Mouse (Mus musculus) E14TG2a.4 (cell line): ENCODE measurements around the gene Ddx17.

ENCODE experiments used
- H3K27me3 ChIP-seq: 2 replicates; pipeline ENCODE4 v1.6.1; 2014; ENCODE audit warnings: low read length, control low read depth; ENCODE audit not compliant: insufficient read depth
- H3K36me3 ChIP-seq: 2 replicates; pipeline ENCODE4 v1.6.1; 2014; ENCODE audit warnings: low read length, control low read depth; ENCODE audit not compliant: insufficient read depth
- H3K4me1 ChIP-seq: replicated peaks from 2 replicates; pipeline ENCODE4 v1.6.1; 2014; ENCODE audit warnings: low read depth, low read length, control low read depth
- H3K4me3 ChIP-seq: replicated peaks from 2 replicates; pipeline ENCODE4 v1.5.1; 2014; ENCODE audit warnings: mild to moderate bottlenecking, low read length
- H3K9me3 ChIP-seq: 2 replicates; pipeline ENCODE4 v1.6.1; 2014; ENCODE audit warnings: low read length, control low read depth
- CTCF ChIP-seq: conservative IDR thresholded peaks from 2 replicates; pipeline ENCODE4 v1.5.1; 2014; ENCODE audit warnings: low read length
- NANOG ChIP-seq: IDR thresholded peaks from 2 replicates; pipeline ENCODE4 v1.6.1; 2014; ENCODE audit warnings: borderline replicate concordance, low read length, mixed read lengths
- POU5F1 ChIP-seq: IDR thresholded peaks from 2 replicates; pipeline ENCODE4 v1.6.1; 2014; ENCODE audit warnings: low read length, borderline replicate concordance

The Ddx17 gene

GRCm38 (mm10) chr15:79546410-79547288, at the start of gene Ddx17:
TSS of gene Ddx17 (minus strand) at chr15:79546741.
- Histone ChIP-seq H3K27me3 (peaks cover 4% of the 10 kb centered on the region; the same call in 1 of the 2 replicates), H3K9me3 (no peaks in the 10 kb centered on the region), H3K4me1 (peaks cover 47% of the 10 kb centered on the region), H3K36me3 (peaks cover 36% of the 10 kb centered on the region), H3K4me3 (peak within 1 kb of the TSS; percentile 98)
- no peak for TF ChIP-seq NANOG
- no peak for TF ChIP-seq CTCF
- TF ChIP-seq POU5F1, result no peak

GRCm38 (mm10) chr15:79581581-79581980, 35.0 kb upstream of the Ddx17 start:
- Histone ChIP-seq H3K9me3 (peaks cover 47% of the 10 kb centered on the region), H3K4me1 (no peaks in the 10 kb centered on the region), H3K36me3 (peaks cover 22% of the 10 kb centered on the region), H3K4me3 (no peak overlapping the region), H3K27me3 (no peaks in the 10 kb centered on the region)
- TF ChIP-seq CTCF (no peak), NANOG (no peak), POU5F1 (no peak)

GRCm38 (mm10) chr15:79577671-79578426, 31.3 kb upstream of the Ddx17 start:
- Histone ChIP-seq H3K4me3 (no peak overlapping the region), H3K9me3 (peaks cover 12% of the 10 kb centered on the region)

GRCm38 (mm10) chr15:79576947-79577346, 30.4 kb upstream of the Ddx17 start:
- Histone ChIP-seq H3K27me3 (no peaks in the 10 kb centered on the region), H3K4me1 (no peaks in the 10 kb centered on the region), H3K9me3 (peaks cover 6% of the 10 kb centered on the region), H3K36me3 (no peaks in the 10 kb centered on the region), H3K4me3 (no peak overlapping the region)
- no peak for TF ChIP-seq CTCF
- no peak for TF ChIP-seq NANOG
- no peak for TF ChIP-seq POU5F1

More at GRCm38 (mm10) chr15:79577671-79578426, 31.3 kb upstream of the Ddx17 start:
- H3K4me1 ChIP-seq, result no peaks in the 10 kb centered on the region
- no peaks in the 10 kb centered on the region for H3K36me3 ChIP-seq
- no peaks in the 10 kb centered on the region for H3K27me3 ChIP-seq
- TF ChIP-seq POU5F1 (no peak), NANOG (no peak), CTCF (no peak)

GRCm38 (mm10) chr15:79575543-79576222, 29.1 kb upstream of the Ddx17 start:
- TF ChIP-seq NANOG (no peak), CTCF (no peak), POU5F1 (no peak)
- Histone ChIP-seq H3K27me3 (no peaks in the 10 kb centered on the region), H3K9me3 (no peaks in the 10 kb centered on the region; the same call in 1 of the 2 replicates), H3K36me3 (no peaks in the 10 kb centered on the region), H3K4me3 (no peak overlapping the region), H3K4me1 (no peaks in the 10 kb centered on the region)

- Histone ChIP-seq H3K27me3 (no peaks in the 10 kb centered on the region), H3K36me3 (no peaks in the 10 kb centered on the region; the same call in 1 of the 2 replicates), H3K4me1 (peaks cover 5% of the 10 kb centered on the region; the same call in 1 of the 2 replicates), H3K9me3 (no peaks in the 10 kb centered on the region), H3K4me3 (no peak overlapping the region)
- TF ChIP-seq POU5F1, result no peak
These were observed 15.9 kb upstream of the Ddx17 start for GRCm38 (mm10) chr15:79562417-79562816.

- no peaks in the 10 kb centered on the region for H3K9me3 ChIP-seq
- TF ChIP-seq CTCF, result no peak
- no peak for TF ChIP-seq POU5F1
- TF ChIP-seq NANOG, result no peak
- no peak overlapping the region for H3K4me3 ChIP-seq
- H3K4me1 ChIP-seq, result peaks cover 2% of the 10 kb centered on the region; the same call in 1 of the 2 replicates
- no peaks in the 10 kb centered on the region for H3K27me3 ChIP-seq
- no peaks in the 10 kb centered on the region; the same call in 1 of the 2 replicates for H3K36me3 ChIP-seq
These were observed 13.1 kb upstream of the Ddx17 start for GRCm38 (mm10) chr15:79559649-79560048.

- Histone ChIP-seq H3K4me1 (peaks cover 7% of the 10 kb centered on the region), H3K4me3 (no peak overlapping the region), H3K27me3 (peaks cover 8% of the 10 kb centered on the region), H3K36me3 (no peaks in the 10 kb centered on the region), H3K9me3 (no peaks in the 10 kb centered on the region)
- TF ChIP-seq CTCF (no peak), NANOG (no peak), POU5F1 (no peak)
These were observed 6.0 kb upstream of the Ddx17 start for GRCm38 (mm10) chr15:79552566-79552965.
